Mouse (Mus musculus): ENCODE results near the gene Ly6c2. TPM values are rescaled to one million over a fixed set of nuclear protein-coding genes. Genes with fewer than 3 reads are reported as not detected.
"Not testable (repeated sequence)": the region's sequence is repeated elsewhere in the genome, so short reads cannot be mapped to it uniquely, and the experiment has no call there.

Ly6c2 gene
- 1 to 10 TPM; 8.8 to 9.7 TPM for total RNA-seq (2021)

DNA sequence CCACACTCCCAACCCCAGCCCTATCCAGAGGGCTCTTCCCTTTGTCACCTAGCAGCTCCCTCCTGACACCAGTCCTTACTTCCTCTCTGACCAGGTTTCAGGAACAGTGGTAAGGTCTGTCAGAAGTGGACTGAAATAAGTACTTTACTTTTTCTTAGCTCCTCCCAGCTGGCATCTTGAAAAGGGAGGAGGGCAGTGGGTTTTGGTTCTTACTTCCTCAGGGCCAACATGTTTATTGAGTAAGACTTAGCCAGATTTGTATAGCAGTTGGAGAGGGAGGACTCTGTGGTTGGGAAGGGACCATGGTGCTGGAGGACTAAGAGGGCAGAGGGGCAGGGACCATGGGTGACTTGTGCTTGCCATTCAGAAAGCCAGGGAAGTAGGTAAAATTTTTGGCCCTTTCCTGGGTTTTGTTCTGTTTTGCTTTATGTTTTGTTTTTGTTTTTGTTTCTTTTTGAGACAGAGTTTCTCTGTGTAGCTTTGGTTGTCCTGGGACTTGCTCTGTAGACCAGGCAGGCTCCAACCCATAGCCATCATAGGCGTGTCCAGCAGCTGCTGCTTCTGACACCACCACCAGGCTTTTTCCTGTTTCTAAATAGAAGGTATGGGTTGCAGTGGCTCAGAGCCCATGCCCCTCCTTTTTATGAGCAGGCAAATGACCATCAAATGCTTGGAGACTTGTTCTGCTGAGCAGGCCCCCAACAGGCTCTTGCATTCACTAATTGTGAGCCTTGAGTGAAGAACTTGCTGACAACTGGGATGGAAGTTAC lies at the start of gene Ly6c2:
Ly6c2 (minus strand) TSS at position 110 of the 770 bp plus-strand sequence.
- DNase-seq (ENCODE audit: low spot score); intact Hi-C loops (cut with DNase I): not testable (repeated sequence)

DNA sequence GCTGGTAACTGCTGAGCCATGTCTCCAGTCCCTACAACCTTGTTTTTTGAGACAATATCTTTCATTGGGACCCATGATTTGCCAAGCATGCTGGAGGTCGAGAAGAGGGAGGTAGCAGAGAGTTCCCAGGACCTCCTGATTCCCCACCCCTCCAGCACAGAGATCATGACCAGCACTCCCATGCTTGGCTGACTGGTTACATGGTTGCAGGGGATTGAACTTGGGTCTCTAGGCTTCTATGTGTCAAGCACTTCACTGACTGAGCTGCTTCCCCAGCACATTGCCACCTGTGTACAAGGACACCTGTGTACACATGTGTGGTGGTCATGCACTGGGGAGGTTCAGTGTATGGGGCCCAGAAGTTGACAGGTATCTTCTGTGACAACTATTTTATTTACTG lies 45.9 kb upstream of the Ly6c2 start:
- DNase-seq (ENCODE audit: low spot score), result no peak
- intact Hi-C loops (cut with DNase I), result no loop called here

DNA sequence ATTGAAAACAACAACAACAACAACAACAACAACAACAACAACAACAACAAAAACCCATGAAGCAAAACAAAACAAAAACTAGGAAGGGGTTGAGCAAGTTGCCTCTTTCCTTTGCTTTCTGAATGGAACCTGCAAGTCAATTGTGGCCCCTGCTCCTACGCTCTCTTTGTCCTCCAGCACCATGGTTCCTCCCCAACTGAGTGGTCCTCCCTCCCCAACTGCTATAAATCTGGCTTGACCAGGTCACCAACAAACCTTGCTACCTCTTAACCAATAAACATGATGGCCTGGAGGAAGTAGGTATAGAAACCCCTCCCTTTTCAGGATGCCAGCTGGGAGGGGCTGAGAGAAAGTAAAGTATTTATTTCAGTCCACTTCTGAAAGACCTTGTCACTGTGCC lies 43.2 kb upstream of the Ly6c2 start, which contains the start of gene Ly6g:
Ly6g (plus strand) TSS at position 301 of the 400 bp plus-strand sequence.
- no peak for DNase-seq (ENCODE audit: low spot score)
- intact Hi-C loops (cut with DNase I), result no loop called here

DNA sequence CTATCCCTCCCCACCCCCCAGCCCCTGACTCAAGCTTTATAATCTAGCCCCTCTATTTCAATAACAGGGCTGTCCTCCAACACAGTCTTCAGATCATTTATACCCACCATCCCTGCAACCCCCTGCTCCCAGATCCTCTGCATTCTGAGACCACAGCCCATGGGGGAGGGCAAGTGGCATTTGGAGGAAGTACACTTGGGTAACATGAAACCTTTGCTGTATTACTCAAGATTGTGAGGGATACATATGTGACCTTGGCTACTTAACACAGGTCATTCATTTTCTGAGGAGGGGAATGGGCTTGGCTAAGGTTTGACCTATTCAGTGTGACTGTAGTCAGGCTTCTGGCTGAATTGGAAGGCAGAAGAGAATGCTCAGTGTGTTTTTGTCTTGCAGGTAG lies 41.3 kb upstream of the Ly6c2 start:
- intact Hi-C loops (cut with DNase I), result no loop called here

DNA sequence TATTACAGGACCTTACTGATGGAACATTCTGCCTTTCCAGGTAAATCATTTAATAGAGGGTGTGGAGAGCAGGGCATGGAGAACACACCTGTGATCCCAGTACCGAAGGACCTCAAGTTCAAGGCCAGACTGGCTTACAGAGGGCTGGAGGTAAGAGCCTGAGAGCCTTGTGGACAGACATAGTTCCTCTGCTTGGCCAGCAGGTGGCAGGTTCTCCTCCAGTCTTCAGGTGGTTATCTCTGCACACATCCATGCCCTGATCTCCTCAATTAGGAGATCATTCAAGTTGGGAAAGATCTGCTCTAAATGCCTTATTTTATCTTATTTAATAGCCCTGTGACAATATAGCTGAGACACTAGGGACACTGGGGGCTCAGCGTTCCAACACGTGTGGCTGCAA lies 32.0 kb upstream of the Ly6c2 start:
- intact Hi-C loops (cut with DNase I), result no loop called here
- no peak for DNase-seq (ENCODE audit: low spot score)

More for the DNA sequence above, 41.3 kb upstream of the Ly6c2 start:
- DNase-seq (ENCODE audit: low spot score), result no peak

DNA sequence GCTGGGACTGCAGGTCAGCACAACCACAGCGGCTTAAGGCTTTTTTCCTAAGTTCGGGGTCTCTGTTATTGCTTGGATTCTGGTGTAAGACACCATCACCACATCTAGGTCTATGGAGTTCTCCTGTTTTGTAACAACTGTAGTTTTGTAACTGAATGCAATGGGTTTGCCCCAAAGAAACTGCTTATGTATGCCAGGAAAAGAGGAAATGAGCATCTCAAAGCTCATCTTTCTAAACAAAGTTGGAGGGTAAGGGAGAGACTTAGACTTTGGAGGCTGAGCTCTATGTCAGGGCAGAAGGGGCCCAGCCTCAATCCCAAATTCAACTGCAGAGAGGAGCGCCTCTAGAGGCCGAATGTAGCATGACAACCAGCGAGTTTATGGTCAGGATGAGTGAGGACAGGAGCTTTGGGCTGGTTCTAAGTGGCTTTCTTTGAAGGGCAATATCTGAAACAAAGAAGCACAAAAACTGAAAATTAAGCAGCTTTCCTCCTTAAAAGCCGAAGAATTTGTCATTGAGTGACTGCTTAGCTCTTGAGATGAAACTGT lies 30.1 kb upstream of the Ly6c2 start:
- DNase-seq (ENCODE audit: low spot score); intact Hi-C loops (cut with DNase I): not testable (repeated sequence)

DNA sequence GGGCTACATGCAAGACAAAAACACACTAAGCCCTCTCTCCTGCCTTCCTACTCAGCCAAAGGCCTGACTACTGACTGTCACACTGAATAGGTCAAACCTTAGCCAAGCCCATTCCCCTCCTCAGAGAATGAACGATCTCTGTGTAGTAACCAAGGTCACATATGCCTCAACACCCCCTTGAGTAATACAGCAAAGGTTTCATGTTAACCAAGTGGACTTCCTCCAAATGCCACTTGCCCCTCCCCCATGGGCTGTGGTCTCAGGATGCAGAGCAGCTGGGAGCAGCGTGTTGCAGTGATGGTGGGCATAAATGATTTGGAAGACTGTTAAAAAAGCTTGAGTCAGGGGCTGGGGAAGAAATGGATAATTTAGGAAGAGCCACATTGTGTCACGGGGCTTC lies 26.0 kb upstream of the Ly6c2 start:
- DNase-seq (ENCODE audit: low spot score); intact Hi-C loops (cut with DNase I): not testable (repeated sequence)

DNA sequence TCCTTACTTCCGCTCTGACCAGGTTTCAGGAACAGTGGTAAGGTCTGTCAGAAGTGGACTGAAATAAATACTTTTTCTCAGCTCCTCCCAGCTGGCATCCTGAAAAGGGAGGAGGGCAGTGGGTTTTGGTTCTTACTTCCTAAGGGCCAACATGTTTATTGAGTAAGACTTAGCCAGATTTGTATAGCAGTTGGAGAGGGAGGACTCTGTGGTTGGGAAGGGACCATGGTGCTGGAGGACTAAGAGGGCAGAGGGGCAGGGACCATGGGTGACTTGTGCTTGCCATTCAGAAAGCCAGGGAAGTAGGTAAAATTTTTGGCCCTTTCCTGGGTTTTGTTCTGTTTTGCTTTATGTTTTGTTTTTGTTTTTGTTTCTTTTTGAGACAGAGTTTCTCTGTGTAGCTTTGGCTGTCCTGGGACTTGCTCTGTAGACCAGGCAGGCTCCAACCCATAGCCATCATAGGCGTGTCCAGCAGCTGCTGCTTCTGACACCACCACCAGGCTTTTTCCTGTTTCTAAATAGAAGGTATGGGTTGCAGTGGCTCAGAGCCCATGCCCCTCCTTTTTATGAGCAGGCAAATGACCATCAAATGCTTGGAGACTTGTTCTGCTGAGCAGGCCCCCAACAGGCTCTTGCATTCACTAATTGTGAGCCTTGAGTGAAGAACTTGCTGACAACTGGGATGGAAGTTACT lies 23.5 kb upstream of the Ly6c2 start:
- DNase-seq (ENCODE audit: low spot score); intact Hi-C loops (cut with DNase I): not testable (repeated sequence)

DNA sequence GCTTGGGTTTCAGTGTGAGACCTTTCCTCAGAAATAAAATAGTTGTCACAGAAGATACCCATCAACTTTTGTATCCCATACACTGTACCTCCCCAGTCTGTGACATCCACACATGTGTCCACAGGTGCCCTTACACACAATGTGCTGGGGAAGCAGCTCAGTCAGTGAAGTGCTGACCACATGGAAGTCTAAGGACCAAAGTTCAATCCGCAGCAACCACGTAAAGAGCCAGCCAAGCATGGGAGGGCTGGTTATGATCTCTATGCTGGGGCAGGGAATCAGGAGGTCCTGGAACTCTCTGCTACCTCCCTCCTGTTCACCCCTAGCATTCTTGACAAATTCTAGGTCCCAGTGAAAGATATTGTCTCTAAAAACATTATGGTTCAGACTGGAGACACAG lies 20.6 kb upstream of the Ly6c2 start:
- DNase-seq (ENCODE audit: low spot score); intact Hi-C loops (cut with DNase I): not testable (repeated sequence)

DNA sequence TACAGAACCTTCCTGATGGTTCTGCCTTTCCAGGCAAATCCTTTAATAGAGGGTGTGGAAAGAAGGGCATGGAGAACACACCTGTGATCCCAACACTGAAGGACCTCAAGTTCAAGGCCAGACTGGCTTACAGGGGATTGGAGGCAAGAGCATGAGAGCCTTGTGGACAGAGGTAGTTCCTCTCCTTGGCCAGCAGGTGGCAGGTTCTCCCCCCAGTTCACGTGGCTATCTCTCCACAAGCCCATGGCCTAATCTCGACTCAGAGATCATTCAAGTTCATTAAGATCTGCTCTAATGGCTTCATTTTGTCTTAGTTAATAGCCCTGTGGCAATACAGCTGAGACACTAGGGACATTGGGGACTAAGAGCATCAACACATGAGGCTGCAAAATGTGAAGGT lies 8.3 kb upstream of the Ly6c2 start:
- no peak for DNase-seq (ENCODE audit: low spot score)
- intact Hi-C loops (cut with DNase I), result no loop called here

DNA sequence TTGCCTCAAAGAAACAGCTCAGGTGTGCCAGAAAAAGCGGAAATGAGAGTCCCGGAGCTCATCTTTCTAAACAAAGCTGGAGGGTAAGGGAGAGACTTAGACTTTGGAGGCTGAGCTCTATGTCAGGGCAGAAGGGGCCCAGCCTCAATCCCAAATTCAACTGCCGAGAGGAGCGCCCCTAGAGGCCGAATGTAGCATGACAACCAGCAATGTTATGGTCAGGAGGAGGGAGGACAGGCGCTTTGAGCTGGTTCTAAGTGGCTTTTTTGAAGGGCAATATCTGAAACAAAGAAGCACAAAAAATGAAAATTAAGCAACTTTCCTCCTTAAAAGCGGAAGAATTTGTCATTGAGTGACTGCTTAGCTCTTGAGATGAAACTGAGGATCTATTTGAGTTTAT lies 7.0 kb upstream of the Ly6c2 start:
- intact Hi-C loops (cut with DNase I), result not testable (repeated sequence)

DNA sequence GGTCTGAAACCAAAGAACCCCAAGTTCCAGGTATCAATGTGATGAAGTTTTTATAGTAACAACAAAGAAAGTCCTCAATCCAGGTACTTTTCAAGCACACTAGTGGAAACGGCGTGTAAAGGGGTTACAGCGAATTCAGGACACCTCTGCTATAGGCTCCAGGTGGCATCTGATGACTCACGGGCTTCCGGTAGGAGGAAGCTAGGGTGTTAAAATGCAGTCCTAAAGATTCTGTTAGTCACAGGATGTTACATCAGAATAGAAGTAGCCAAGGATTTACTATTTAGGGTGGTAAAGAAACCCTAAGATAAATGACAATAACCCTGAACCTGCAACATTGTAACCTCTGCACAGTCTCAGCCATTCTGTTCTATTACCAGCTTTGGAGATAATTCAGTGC lies 5.7 kb upstream of the Ly6c2 start:
- intact Hi-C loops (cut with DNase I); DNase-seq (ENCODE audit: low spot score): not testable (repeated sequence)

More for the DNA sequence above, 7.0 kb upstream of the Ly6c2 start:
- not testable (repeated sequence) for DNase-seq (ENCODE audit: low spot score)

DNA sequence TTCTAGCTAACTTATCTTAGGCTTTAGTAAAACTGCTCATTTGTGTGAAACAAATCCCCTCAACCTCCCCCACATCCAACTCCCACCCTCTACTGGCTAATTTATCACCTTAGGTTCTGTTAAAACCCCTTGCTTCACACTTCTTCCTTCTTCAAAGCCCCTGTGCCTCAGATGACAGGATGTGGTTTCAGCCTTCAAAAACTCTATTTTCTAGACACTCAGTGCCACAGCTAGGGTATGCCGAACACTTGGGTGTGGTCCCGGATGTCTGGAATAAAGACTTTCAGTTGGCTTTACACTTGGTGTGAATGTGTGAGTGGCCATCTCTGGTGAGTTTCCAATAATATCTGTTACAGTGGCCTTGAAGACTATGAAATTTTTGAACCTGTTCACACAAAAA lies 4.8 kb upstream of the Ly6c2 start:
- intact Hi-C loops (cut with DNase I), result no loop called here
- DNase-seq (ENCODE audit: low spot score), result no peak

DNA sequence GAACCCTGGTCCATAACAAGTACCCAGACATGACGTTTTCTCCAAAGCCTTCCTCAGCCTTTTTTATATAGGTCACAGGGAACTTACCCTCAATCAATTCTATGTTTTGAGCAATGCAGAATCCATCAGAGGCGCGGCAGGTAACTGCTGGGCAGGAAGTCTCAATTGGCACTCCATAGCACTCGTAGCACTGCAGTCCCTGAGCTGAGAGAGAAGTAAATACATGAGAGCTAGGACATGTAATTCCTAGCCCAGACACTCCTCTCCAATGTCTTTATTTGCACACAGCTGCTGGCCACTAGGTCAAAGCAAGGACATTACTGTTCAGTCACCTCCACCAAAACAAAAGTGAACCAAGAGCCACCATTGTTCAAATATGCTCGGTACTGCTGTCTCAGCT lies 1.3 kb downstream of the Ly6c2 start:
- DNase-seq (ENCODE audit: low spot score); intact Hi-C loops (cut with DNase I): not testable (repeated sequence)

DNA sequence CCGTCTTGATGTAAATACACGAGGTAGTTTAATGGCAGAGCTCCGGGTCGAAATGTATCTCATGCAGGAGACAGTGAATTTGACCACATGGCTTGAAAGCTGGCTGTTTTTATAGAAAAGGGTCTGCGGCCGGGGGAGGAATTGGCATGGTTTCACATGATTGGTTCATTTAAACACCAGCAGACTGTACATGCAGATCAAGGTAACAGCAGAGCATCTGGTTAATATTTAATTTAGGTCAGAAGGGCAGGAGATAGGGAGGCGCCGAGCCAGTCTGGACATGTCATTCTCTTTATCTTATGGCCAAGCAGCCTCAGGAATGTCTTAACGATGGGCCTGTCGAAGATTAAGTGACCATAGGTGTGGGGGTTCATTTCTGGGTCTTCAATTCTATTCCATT lies 12.5 kb downstream of the Ly6c2 start:
- DNase-seq (ENCODE audit: low spot score), result no peak
- intact Hi-C loops (cut with DNase I), result no loop called here

DNA sequence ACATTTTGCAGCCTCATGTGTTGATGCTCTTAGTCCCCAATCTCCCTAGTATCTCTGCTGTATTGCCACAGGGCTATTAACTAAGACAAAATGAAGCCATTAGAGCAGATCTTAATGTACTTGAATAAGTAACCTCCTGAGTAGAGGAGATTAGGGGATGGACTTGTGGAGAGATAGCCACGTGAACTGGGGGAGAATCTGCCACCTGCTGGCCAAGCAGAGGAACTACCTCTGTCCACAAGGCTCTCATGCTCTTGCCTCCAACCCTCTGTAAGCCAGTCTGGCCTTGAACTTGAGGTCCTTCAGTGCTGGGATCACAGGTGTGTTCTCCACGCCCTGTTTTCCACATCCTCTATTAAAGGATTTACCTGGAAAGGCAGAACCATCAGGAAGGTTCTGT lies 23.7 kb downstream of the Ly6c2 start:
- intact Hi-C loops (cut with DNase I), result not testable (repeated sequence)

DNA sequence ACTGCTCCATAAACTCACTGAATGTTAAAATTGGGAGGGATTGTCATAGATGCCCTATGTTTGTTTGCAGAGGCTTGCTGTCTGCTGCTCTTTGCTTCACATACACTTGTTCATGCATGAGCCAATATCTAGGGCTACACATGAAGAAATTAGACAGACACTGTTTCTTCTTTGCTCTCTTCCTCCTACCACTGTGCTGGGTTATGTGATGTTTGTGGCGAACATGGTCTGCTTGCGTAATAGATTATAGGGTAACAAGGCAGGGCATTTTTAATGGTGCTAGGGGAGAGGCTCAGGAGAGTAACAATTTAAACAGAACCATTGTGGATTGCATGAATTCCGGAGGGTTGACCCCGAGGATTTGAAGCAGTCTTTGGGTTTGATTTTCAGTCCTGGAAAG lies 41.8 kb downstream of the Ly6c2 start:
- intact Hi-C loops (cut with DNase I), result loop anchor here (10.0 kb wide), 1 partner anchor 295 kb away; the partner anchor contains the start of gene D730001G18Rik
- no peak for DNase-seq (ENCODE audit: low spot score)

More for the DNA sequence above, 23.7 kb downstream of the Ly6c2 start:
- DNase-seq (ENCODE audit: low spot score), result not testable (repeated sequence)

DNA sequence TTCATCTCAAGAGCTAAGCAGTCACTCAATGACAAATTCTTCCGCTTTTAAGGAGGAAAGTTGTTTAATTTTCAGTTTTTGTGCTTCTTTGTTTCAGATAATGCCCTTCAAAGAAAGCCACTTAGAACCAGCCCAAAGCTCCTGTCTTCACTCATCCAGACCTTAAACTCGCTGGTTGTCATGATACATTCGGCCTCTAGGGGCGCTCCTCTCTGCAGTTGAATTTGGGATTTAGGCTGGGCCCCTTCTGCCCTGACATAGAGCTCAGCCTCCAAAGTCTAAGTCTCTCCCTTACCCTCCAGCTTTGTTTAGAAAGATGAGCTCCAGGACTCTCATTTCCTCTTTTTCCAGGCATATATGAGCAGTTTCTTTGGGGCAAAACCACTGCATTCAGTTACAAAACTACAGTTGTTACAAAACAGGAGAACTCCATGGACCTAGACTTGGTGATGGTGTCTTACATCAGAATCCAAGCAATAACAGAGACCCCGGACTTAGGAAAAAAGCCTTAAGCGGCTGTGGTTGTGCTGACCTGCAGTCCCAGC lies 49.7 kb downstream of the Ly6c2 start:
- intact Hi-C loops (cut with DNase I), result not testable (repeated sequence)

DNA sequence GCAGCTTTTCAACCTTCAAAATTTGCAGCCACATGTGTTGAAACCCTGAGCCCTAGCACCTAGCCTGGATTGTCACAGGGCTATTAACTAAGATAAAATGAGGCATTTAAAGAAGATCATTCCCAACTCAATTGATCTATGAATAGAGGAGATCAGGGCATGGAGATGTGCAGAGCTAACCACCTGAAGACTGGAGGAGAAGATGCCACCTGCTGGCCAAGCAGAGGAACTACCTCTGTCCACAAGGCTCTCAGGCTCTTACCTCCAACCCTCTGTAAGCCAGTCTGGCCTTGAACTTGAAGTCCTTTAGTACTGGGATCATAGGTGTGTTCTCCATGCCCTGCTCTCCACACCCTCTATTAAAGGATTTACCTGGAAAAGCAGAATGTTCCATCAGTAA lies 51.3 kb downstream of the Ly6c2 start:
- intact Hi-C loops (cut with DNase I), result loop anchor here (2.0 kb wide), 2 partner anchors 86 to 164 kb away; partner anchors contain the start of gene 2010109I03Rik
- no peak for DNase-seq (ENCODE audit: low spot score)

More for the DNA sequence above, 49.7 kb downstream of the Ly6c2 start:
- DNase-seq (ENCODE audit: low spot score), result not testable (repeated sequence)
